Mouse (Mus musculus) hindbrain, embryonic 15.5 days (tissue): Measurements from ENCODE around the gene Pthlh. TPM values are rescaled to one million over a fixed set of nuclear protein-coding genes. Genes with fewer than 3 reads are reported as not detected.

Experiments used
- ATAC-seq: fragments of 200-750 bp; cut with Nextera tagmentation; 2 replicates; pipeline ENCODE4 v1.8.0; 2017; ENCODE audit warnings: low read depth, moderate number of reproducible peaks, moderate TSS enrichment; ENCODE audit not compliant: low FRiP score
- H3K27ac ChIP-seq: fragments of 300-500 bp; sonication (generic); replicated peaks from 2 replicates; pipeline ENCODE4 v1.5.1; 2015; ENCODE audit warnings: mild to moderate bottlenecking, inconsistent platforms
- H3K27me3 ChIP-seq: fragments of 300-500 bp; sonication (generic); 2 replicates; pipeline ENCODE4 v1.6.1; 2015; ENCODE audit warnings: control low read depth, inconsistent platforms
- H3K36me3 ChIP-seq: fragments of 300-500 bp; sonication (generic); 2 replicates; pipeline ENCODE4 v1.6.1; 2015; ENCODE audit warnings: control low read depth, inconsistent platforms
- H3K4me1 ChIP-seq: fragments of 300-500 bp; sonication (generic); replicated peaks from 2 replicates; pipeline ENCODE4 v1.6.1; 2015; ENCODE audit warnings: control low read depth, inconsistent platforms
- H3K4me2 ChIP-seq: fragments of 300-500 bp; sonication (generic); 2 replicates; pipeline ENCODE4 v1.6.1; 2015; ENCODE audit warnings: moderate library complexity, mild to moderate bottlenecking, inconsistent platforms
- H3K4me3 ChIP-seq: fragments of 300-500 bp; sonication (generic); 2 replicates; pipeline ENCODE4 v1.5.1; 2015; ENCODE audit warnings: mild to moderate bottlenecking, inconsistent platforms
- H3K9ac ChIP-seq: fragments of 300-500 bp; sonication (generic); 2 replicates; pipeline ENCODE4 v1.6.1; 2015; ENCODE audit warnings: inconsistent platforms
- H3K9me3 ChIP-seq: fragments of 300-500 bp; sonication (generic); 2 replicates; pipeline ENCODE4 v1.6.1; 2016; ENCODE audit warnings: control low read depth, inconsistent platforms
- WGBS: fragments of 180-500 bp; shearing (Covaris S2); methylation state at CpG from one replicate; pipeline ENCODE4 v1.1.7; 2015; 5-methylcytosine and 5-hydroxymethylcytosine counted together
- polyA plus RNA-seq: library from polyadenylated mRNA; unstranded; fragments of >200 nt; fragmentation: Nextera tagmentation; extraction: Ambion mirVana; gene quantifications from 2 replicates; pipeline ENCODE4 v1.2.1, GENCODE M21; 2015

The Pthlh gene
- polyA plus RNA-seq, 1 experiment from 2014 or later, result 4.0 TPM

GRCm38 (mm10) chr6:147247782-147248181, 16.2 kb downstream of the Pthlh start:
- Histone ChIP-seq H3K36me3 (no peaks in the 10 kb centered on the region), H3K9ac (no peak overlapping the region), H3K9me3 (no peaks in the 10 kb centered on the region), H3K4me3 (no peak overlapping the region), H3K4me2 (no peak overlapping the region), H3K27me3 (no peaks in the 10 kb centered on the region), H3K27ac (no peak overlapping the region), H3K4me1 (no peaks in the 10 kb centered on the region)
- ATAC-seq, result no peak
- 26% methylated on average over 3 of the region's 3 CpGs for WGBS

GRCm38 (mm10) chr6:147244294-147244693, 19.7 kb downstream of the Pthlh start:
- ATAC-seq, result no peak
- Histone ChIP-seq H3K27me3 (no peaks in the 10 kb centered on the region), H3K4me2 (no peak overlapping the region), H3K9ac (no peak overlapping the region), H3K9me3 (no peaks in the 10 kb centered on the region), H3K27ac (no peak overlapping the region), H3K4me3 (no peak overlapping the region), H3K4me1 (no peaks in the 10 kb centered on the region), H3K36me3 (no peaks in the 10 kb centered on the region)

GRCm38 (mm10) chr6:147243655-147244054, 20.3 kb downstream of the Pthlh start:
- Histone ChIP-seq H3K27ac (no peak overlapping the region), H3K4me3 (0 out of 2 replicates have a peak overlapping the region, but pooled peaks have one; percentile 11), H3K36me3 (no peaks in the 10 kb centered on the region), H3K9ac (no peak overlapping the region), H3K4me1 (no peaks in the 10 kb centered on the region), H3K4me2 (peak overlapping the region; percentile 26; the same call in 1 of the 2 replicates), H3K9me3 (no peaks in the 10 kb centered on the region), H3K27me3 (no peaks in the 10 kb centered on the region)
- ATAC-seq, result no peak
- WGBS, result 63% methylated on average over 5 of the region's 5 CpGs

- Histone ChIP-seq H3K4me2 (no peak overlapping the region), H3K27me3 (no peaks in the 10 kb centered on the region), H3K36me3 (no peaks in the 10 kb centered on the region), H3K4me3 (no peak overlapping the region), H3K27ac (no peak overlapping the region), H3K9me3 (no peaks in the 10 kb centered on the region), H3K4me1 (no peaks in the 10 kb centered on the region), H3K9ac (no peak overlapping the region)
- ATAC-seq, result no peak
- WGBS, result 76% methylated on average over 3 of the region's 3 CpGs
Observed at GRCm38 (mm10) chr6:147241541-147241940, 22.4 kb downstream of the Pthlh start.

GRCm38 (mm10) chr6:147240203-147240804, 23.7 kb downstream of the Pthlh start:
- H3K4me2 ChIP-seq, result no peak overlapping the region
- H3K4me3 ChIP-seq, result no peak overlapping the region
- H3K36me3 ChIP-seq, result no peaks in the 10 kb centered on the region
- no peak overlapping the region for H3K9ac ChIP-seq
- ATAC-seq, result 0 out of 2 replicates have a peak, but pooled peaks have one; percentile 27
- 2% methylated on average over 4 of the region's 4 CpGs for WGBS
- H3K4me1 ChIP-seq, result no peaks in the 10 kb centered on the region
- H3K27ac ChIP-seq, result no peak overlapping the region
- H3K9me3 ChIP-seq, result no peaks in the 10 kb centered on the region
- H3K27me3 ChIP-seq, result no peaks in the 10 kb centered on the region

- ATAC-seq, result no peak
- H3K9me3 ChIP-seq, result no peaks in the 10 kb centered on the region
- H3K9ac ChIP-seq, result no peak overlapping the region
- no peaks in the 10 kb centered on the region for H3K36me3 ChIP-seq
- 94% methylated on average over 1 of the region's 1 CpGs for WGBS
- no peak overlapping the region for H3K4me3 ChIP-seq
- no peaks in the 10 kb centered on the region for H3K4me1 ChIP-seq
- H3K27ac ChIP-seq, result no peak overlapping the region
- no peak overlapping the region for H3K4me2 ChIP-seq
- H3K27me3 ChIP-seq, result no peaks in the 10 kb centered on the region
Observed at GRCm38 (mm10) chr6:147226696-147227095, 37.3 kb downstream of the Pthlh start.

- no peak overlapping the region for H3K27ac ChIP-seq
- H3K27me3 ChIP-seq, result no peaks in the 10 kb centered on the region
- 80% methylated on average over 5 of the region's 5 CpGs for WGBS
- no peak overlapping the region for H3K4me3 ChIP-seq
- no peaks in the 10 kb centered on the region for H3K4me1 ChIP-seq
- H3K9me3 ChIP-seq, result no peaks in the 10 kb centered on the region
- H3K4me2 ChIP-seq, result no peak overlapping the region
- H3K9ac ChIP-seq, result no peak overlapping the region
- no peak for ATAC-seq
- no peaks in the 10 kb centered on the region for H3K36me3 ChIP-seq
Observed at GRCm38 (mm10) chr6:147219099-147219498, 44.9 kb downstream of the Pthlh start.

GRCm38 (mm10) chr6:147216156-147216555, 47.8 kb downstream of the Pthlh start:
- H3K27ac ChIP-seq, result no peak overlapping the region
- no peaks in the 10 kb centered on the region for H3K27me3 ChIP-seq
- ATAC-seq, result no peak

GRCm38 (mm10) chr6:147207821-147208330, 56.1 kb downstream of the Pthlh start:
- Histone ChIP-seq H3K27me3 (no peaks in the 10 kb centered on the region), H3K27ac (no peak overlapping the region), H3K4me1 (no peaks in the 10 kb centered on the region), H3K4me2 (no peak overlapping the region), H3K9me3 (no peaks in the 10 kb centered on the region), H3K9ac (no peak overlapping the region), H3K4me3 (no peak overlapping the region), H3K36me3 (no peaks in the 10 kb centered on the region)
- ATAC-seq, result no peak
- 81% methylated on average over 5 of the region's 5 CpGs for WGBS

More at GRCm38 (mm10) chr6:147216156-147216555, 47.8 kb downstream of the Pthlh start:
- 92% methylated on average over 1 of the region's 1 CpGs for WGBS
- no peaks in the 10 kb centered on the region for H3K4me1 ChIP-seq
- H3K9me3 ChIP-seq, result no peaks in the 10 kb centered on the region
- H3K36me3 ChIP-seq, result no peaks in the 10 kb centered on the region
- no peak overlapping the region for H3K9ac ChIP-seq
- H3K4me2 ChIP-seq, result no peak overlapping the region
- no peak overlapping the region for H3K4me3 ChIP-seq

Other genes starting within 250 kb of the Pthlh start
- 0.61 and 1.0 TPM in 2 replicates for gene Rep15, start 231.6 kb downstream of the Pthlh start, polyA plus RNA-seq
- 63.8 and 75.4 TPM in 2 replicates for gene Mrps35, start 221.4 kb downstream of the Pthlh start, polyA plus RNA-seq
- gene Mansc4, start 177.2 kb downstream of the Pthlh start, polyA plus RNA-seq, result 0.85 and 1.5 TPM in 2 replicates
- gene Klhl42, start 172.8 kb downstream of the Pthlh start, polyA plus RNA-seq, result 7.6 and 8.7 TPM in 2 replicates
- gene Ccdc91, start 211.6 kb upstream of the Pthlh start, polyA plus RNA-seq, result 46.7 and 46.9 TPM in 2 replicates